Mouse (Mus musculus): ENCODE data around the gene Plxnd1. TPM values are rescaled to one million over a fixed set of nuclear protein-coding genes. Genes with fewer than 3 reads are reported as not detected.

Plxnd1 gene
- total RNA-seq, 2 experiments from 2014 or later, result 1.4 to 1.6 TPM

GRCm38 (mm10) chr6:116002311-116003104 lies 7.7 kb upstream of the Plxnd1 start:
- ATAC-seq (replicated peaks; ENCODE audit: low FRiP score, low TSS enrichment, poor library complexity, severe bottlenecking), result no peak

GRCm38 (mm10) chr6:116000851-116001250 lies 6.0 kb upstream of the Plxnd1 start:
- no peak for ATAC-seq (replicated peaks; ENCODE audit: low FRiP score, low TSS enrichment, poor library complexity, severe bottlenecking)

- ATAC-seq (replicated peaks; ENCODE audit: low FRiP score, low TSS enrichment, poor library complexity, severe bottlenecking), result no peak
These were observed 4.4 kb upstream of the Plxnd1 start for GRCm38 (mm10) chr6:115999227-115999626.

GRCm38 (mm10) chr6:115998758-115999157 lies 4.0 kb upstream of the Plxnd1 start:
- no peak for ATAC-seq (replicated peaks; ENCODE audit: low FRiP score, low TSS enrichment, poor library complexity, severe bottlenecking)

- ATAC-seq (replicated peaks; ENCODE audit: low FRiP score, low TSS enrichment, poor library complexity, severe bottlenecking), result no peak
These were observed 3.0 kb upstream of the Plxnd1 start for GRCm38 (mm10) chr6:115997726-115998311.

- no peak for ATAC-seq (replicated peaks; ENCODE audit: low FRiP score, low TSS enrichment, poor library complexity, severe bottlenecking)
These were observed 1.5 kb upstream of the Plxnd1 start for GRCm38 (mm10) chr6:115996171-115996851.

GRCm38 (mm10) chr6:115995531-115995941 lies 731 bp upstream of the Plxnd1 start:
- ATAC-seq (replicated peaks; ENCODE audit: low FRiP score, low TSS enrichment, poor library complexity, severe bottlenecking), result no peak

GRCm38 (mm10) chr6:115994146-115994876 lies 494 bp downstream of the Plxnd1 start:
- ATAC-seq (replicated peaks; ENCODE audit: low FRiP score, low TSS enrichment, poor library complexity, severe bottlenecking), result no peak

- no peak for ATAC-seq (replicated peaks; ENCODE audit: low FRiP score, low TSS enrichment, poor library complexity, severe bottlenecking)
These were observed 1.2 kb downstream of the Plxnd1 start for GRCm38 (mm10) chr6:115993463-115994145.

GRCm38 (mm10) chr6:115992981-115993380 lies 1.8 kb downstream of the Plxnd1 start:
- ATAC-seq (replicated peaks; ENCODE audit: low FRiP score, low TSS enrichment, poor library complexity, severe bottlenecking), result no peak

- ATAC-seq (replicated peaks; ENCODE audit: low FRiP score, low TSS enrichment, poor library complexity, severe bottlenecking), result no peak
These were observed 2.8 kb downstream of the Plxnd1 start for GRCm38 (mm10) chr6:115991881-115992620.

GRCm38 (mm10) chr6:115991108-115991880 lies 3.5 kb downstream of the Plxnd1 start:
- no peak for ATAC-seq (replicated peaks; ENCODE audit: low FRiP score, low TSS enrichment, poor library complexity, severe bottlenecking)

GRCm38 (mm10) chr6:115990479-115990878 lies 4.3 kb downstream of the Plxnd1 start:
- ATAC-seq (replicated peaks; ENCODE audit: low FRiP score, low TSS enrichment, poor library complexity, severe bottlenecking), result no peak

GRCm38 (mm10) chr6:115990056-115990455 lies 4.7 kb downstream of the Plxnd1 start:
- no peak for ATAC-seq (replicated peaks; ENCODE audit: low FRiP score, low TSS enrichment, poor library complexity, severe bottlenecking)

GRCm38 (mm10) chr6:115989607-115990006 lies 5.2 kb downstream of the Plxnd1 start:
- no peak for ATAC-seq (replicated peaks; ENCODE audit: low FRiP score, low TSS enrichment, poor library complexity, severe bottlenecking)

GRCm38 (mm10) chr6:115989032-115989431 lies 5.8 kb downstream of the Plxnd1 start:
- ATAC-seq (replicated peaks; ENCODE audit: low FRiP score, low TSS enrichment, poor library complexity, severe bottlenecking), result no peak

- ATAC-seq (replicated peaks; ENCODE audit: low FRiP score, low TSS enrichment, poor library complexity, severe bottlenecking), result no peak
These were observed 7.6 kb downstream of the Plxnd1 start for GRCm38 (mm10) chr6:115987096-115987747.
